Mouse (Mus musculus) kidney, adult 8-10 months (tissue): ENCODE measurements at regions not wholly inside any gene's neighbourhood (a gene's known extent, or its start where the extent isn't known, plus 50 kb on each side); places are given as distances from the start of the nearest gene placed in this dataset.
"Not testable (repeated sequence)": the region's sequence is repeated elsewhere in the genome, so short reads cannot be mapped to it uniquely, and the experiment has no call there.

Experiments
- DNase-seq, 2 experiments: peaks; one replicate each; pipeline ENCODE4 v3.0.0; 2022

GRCm38 (mm10) chrX:105655591-105655990, 108.5 kb upstream of the Fgf16 start:
- not testable (repeated sequence) for DNase-seq

- no peak for DNase-seq
These were observed 93.5 kb upstream of the Fgf16 start for GRCm38 (mm10) chrX:105670531-105670930.

DNA sequence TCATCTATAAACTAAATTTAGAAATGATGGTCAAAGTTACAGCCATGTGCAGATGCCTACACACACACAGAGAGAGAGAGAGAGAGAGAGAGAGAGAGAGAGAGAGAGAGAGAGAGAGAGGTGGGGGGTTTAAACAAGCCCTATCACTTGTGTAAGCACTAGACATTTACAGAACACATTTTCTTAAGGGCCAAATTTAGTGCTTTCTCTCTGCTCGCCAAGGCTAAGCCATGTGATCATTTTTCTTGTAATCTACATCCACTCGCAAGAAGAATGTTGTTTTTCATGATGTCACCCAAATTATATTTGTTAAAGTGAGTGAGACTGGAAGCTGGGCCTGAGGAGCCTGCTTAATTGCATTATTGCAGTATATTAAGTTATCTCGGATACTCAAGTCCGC, 92.8 kb upstream of the Fgf16 start:
- DNase-seq, result no peak

GRCm38 (mm10) chrX:105674860-105675259, 89.2 kb upstream of the Fgf16 start:
- DNase-seq, result no peak

DNA sequence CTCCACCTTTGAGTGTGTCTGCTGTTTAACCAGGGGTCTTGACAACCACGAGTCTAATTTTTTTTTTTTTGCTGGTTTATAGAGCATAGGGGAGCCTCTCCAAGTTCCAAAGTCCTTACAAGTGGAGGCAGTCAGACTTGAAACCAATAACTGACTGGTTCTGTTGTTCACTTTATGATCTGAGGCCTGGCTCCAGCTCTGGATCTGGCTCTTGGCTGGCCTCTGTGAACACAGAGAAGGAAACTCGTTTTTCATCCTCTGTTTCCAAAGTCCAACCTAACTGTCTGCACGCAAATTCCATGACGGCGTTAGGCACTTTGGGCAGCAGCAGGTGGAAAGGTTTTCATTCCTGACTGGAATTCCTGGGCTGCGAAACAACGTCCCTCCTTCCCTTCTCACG, 80.4 kb upstream of the Fgf16 start:
- DNase-seq, result peak; percentile 2 to 17

DNA sequence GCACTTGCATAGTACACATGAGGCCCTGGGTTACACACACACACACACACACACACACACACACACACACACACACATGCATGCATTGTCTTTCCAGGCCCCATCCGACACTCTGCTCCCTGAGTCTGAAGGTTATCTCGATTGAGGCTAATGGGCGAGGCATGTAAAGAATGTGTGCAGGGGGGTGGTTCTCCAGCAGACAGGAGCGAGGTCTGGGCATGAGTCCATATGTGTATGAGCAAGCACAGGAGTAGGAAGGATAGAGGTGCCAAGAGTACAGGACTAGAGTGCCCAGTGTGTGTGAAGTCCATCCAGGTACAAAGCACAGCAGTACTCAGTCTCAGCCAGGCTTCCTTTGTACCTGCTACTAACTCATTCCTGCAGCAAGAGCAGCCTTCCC, 79.6 kb upstream of the Fgf16 start:
- peak; percentile 0 to 26 for DNase-seq

GRCm38 (mm10) chrX:105710676-105711241, 53.3 kb upstream of the Fgf16 start:
- DNase-seq, result no peak
